8 mouse cellular contexts compared by ENCODE assay signal in the genomic region with DNA sequence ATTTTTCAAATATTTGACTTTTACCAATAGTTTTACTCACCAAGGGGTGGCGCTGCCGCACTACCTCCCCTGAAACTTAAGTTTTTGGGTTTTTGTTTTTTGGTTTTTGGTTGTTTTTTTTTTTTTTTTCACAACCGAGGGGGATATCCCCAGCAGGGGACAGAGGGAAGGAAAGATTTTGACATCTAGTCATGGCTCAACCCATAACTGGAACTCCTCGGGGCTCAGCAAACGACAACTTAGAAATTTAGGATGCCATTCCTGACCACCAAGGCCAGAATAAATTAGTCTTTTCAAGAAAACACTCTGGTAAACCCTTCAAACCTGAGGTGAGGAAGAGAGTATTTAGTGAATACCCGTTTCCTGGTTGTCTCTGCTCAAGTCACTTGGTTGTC. TPM values are rescaled to one million over a fixed set of nuclear protein-coding genes. Genes with fewer than 3 reads are reported as not detected.
DNase-seq lines count a peak whose midpoint lies in the region; ATAC-seq and TF ChIP-seq lines count a peak whose summit lies in the region.

No protein-coding gene starts in this region.

- H3K9me3 ChIP-seq in hindbrain, embryonic 11.5 days (ENCODE audit: control insufficient read depth, low read length) = no peaks in the 10 kb centered on the region
- no peaks in the 10 kb centered on the region for H3K9me3 ChIP-seq in hindbrain, embryonic 13.5 days
- H3K9me3 ChIP-seq in ES-E14 (ENCODE audit: control insufficient read depth, insufficient read depth, low read depth, low read length) = no peaks in the 10 kb centered on the region
- H3K9me3 ChIP-seq in embryonic facial prominence, embryonic 12.5 days = no peaks in the 10 kb centered on the region
- no peaks in the 10 kb centered on the region for H3K9me3 ChIP-seq in hindbrain, embryonic 16.5 days (ENCODE audit: control insufficient read depth, low read length)
- H3K9me3 ChIP-seq in liver, embryonic 16.5 days (replicated peaks; ENCODE audit: control insufficient read depth, low read length) = no peaks in the 10 kb centered on the region

- H3K36me3 ChIP-seq in hindbrain, embryonic 11.5 days (ENCODE audit: control insufficient read depth, insufficient read depth, low read length) = no peaks in the 10 kb centered on the region
- no peaks in the 10 kb centered on the region for H3K36me3 ChIP-seq in hindbrain, embryonic 13.5 days
- H3K36me3 ChIP-seq in ES-E14 (ENCODE audit: control insufficient read depth, insufficient read depth, low read length, poor library complexity, severe bottlenecking) = no peaks in the 10 kb centered on the region
- H3K36me3 ChIP-seq in embryonic facial prominence, embryonic 12.5 days = no peaks in the 10 kb centered on the region
- H3K36me3 ChIP-seq in hindbrain, embryonic 16.5 days (ENCODE audit: control insufficient read depth, insufficient read depth, low read length) = no peaks in the 10 kb centered on the region
- H3K36me3 ChIP-seq in liver, embryonic 16.5 days (ENCODE audit: control insufficient read depth, insufficient read depth) = no peaks in the 10 kb centered on the region
- no peaks in the 10 kb centered on the region for H3K36me3 ChIP-seq in small intestine, adult 2 months (ENCODE audit: control insufficient read depth, insufficient read depth, low read length)

- no peak overlapping the region for H3K27ac ChIP-seq in hindbrain, embryonic 11.5 days (ENCODE audit: low read depth, low read length)
- H3K27ac ChIP-seq in hindbrain, embryonic 13.5 days = no peak overlapping the region
- no peak overlapping the region for H3K27ac ChIP-seq in ES-E14 (ENCODE audit: insufficient read depth, low read depth, low read length, poor library complexity, severe bottlenecking)
- no peak overlapping the region for H3K27ac ChIP-seq in embryonic facial prominence, embryonic 12.5 days
- no peak overlapping the region for H3K27ac ChIP-seq in hindbrain, embryonic 16.5 days (ENCODE audit: low read depth, low read length)
- no peak overlapping the region for H3K27ac ChIP-seq in liver, embryonic 16.5 days (ENCODE audit: low read length)
- no peak overlapping the region for H3K27ac ChIP-seq in small intestine, adult 2 months (ENCODE audit: insufficient read depth, low read depth, low read length)

- TF ChIP-seq POLR2A in small intestine, adult 2 months (IDR thresholded peaks at IDR 0.05; ENCODE audit: low read depth, low read length) = no peak

- H3K4me2 ChIP-seq in hindbrain, embryonic 11.5 days (replicated peaks; ENCODE audit: low read depth, low read length) = no peak overlapping the region
- H3K4me2 ChIP-seq in hindbrain, embryonic 13.5 days = no peak overlapping the region; the same call in none of the 2 replicates
- H3K4me2 ChIP-seq in embryonic facial prominence, embryonic 12.5 days (replicated peaks) = peak overlapping the region; percentile 88
- peak overlapping the region; percentile 93 for H3K4me2 ChIP-seq in hindbrain, embryonic 16.5 days (ENCODE audit: low read length)
- H3K4me2 ChIP-seq in liver, embryonic 16.5 days (ENCODE audit: low read depth, low read length) = peak overlapping the region; percentile 69; the same call in 1 of the 2 replicates

- peak; percentile 1; the same call in 1 of the 2 replicates for TF ChIP-seq CTCF in small intestine, adult 2 months (IDR thresholded peaks at IDR 0.05; ENCODE audit: extremely low read depth, insufficient read length, insufficient replicate concordance, low read depth, low read length)

- no peak for ATAC-seq in hindbrain, embryonic 11.5 days (ENCODE audit: low FRiP score)
- no peak for ATAC-seq in hindbrain, embryonic 13.5 days (ENCODE audit: low FRiP score)
- no peak for ATAC-seq in embryonic facial prominence, embryonic 12.5 days (ENCODE audit: insufficient number of reproducible peaks, insufficient read depth, low FRiP score, low TSS enrichment)
- ATAC-seq in hindbrain, embryonic 16.5 days = no peak
- no peak for ATAC-seq in liver, embryonic 16.5 days (ENCODE audit: low read depth)

- DNase-seq in hindbrain, embryonic 11.5 days (ENCODE audit: low spot score) = peak; percentile 52
- no peak for DNase-seq in ES-E14 (ENCODE audit: low read depth, low spot score)
- DNase-seq in left cerebral cortex, adult 8-10 months (ENCODE audit: low spot score in 2 of 2) = no peak

- WGBS in hindbrain, embryonic 11.5 days = 4% methylated on average over 6 of the region's 6 CpGs
- 4% methylated on average over 6 of the region's 6 CpGs for WGBS in hindbrain, embryonic 13.5 days
- under 1% methylated on average over 6 of the region's 6 CpGs for WGBS in embryonic facial prominence, embryonic 12.5 days
- WGBS in hindbrain, embryonic 16.5 days = 4% methylated on average over 6 of the region's 6 CpGs
- 1% methylated on average over 6 of the region's 6 CpGs for WGBS in liver, embryonic 16.5 days (ENCODE audit: insufficient replicate concordance)
- WGBS in small intestine, adult 2 months = 19% methylated on average over 6 of the region's 6 CpGs

- peaks cover 42% of the 10 kb centered on the region for H3K27me3 ChIP-seq in hindbrain, embryonic 11.5 days (ENCODE audit: control insufficient read depth, insufficient read depth, low read length)
- H3K27me3 ChIP-seq in hindbrain, embryonic 13.5 days = peaks cover 49% of the 10 kb centered on the region
- H3K27me3 ChIP-seq in embryonic facial prominence, embryonic 12.5 days = peaks cover 12% of the 10 kb centered on the region
- H3K27me3 ChIP-seq in hindbrain, embryonic 16.5 days (replicated peaks; ENCODE audit: control insufficient read depth, insufficient read depth, low read length) = peaks cover 4% of the 10 kb centered on the region
- H3K27me3 ChIP-seq in liver, embryonic 16.5 days (ENCODE audit: control insufficient read depth, insufficient read depth, low read depth, low read length) = peaks cover 95% of the 10 kb centered on the region
- H3K27me3 ChIP-seq in small intestine, adult 2 months (ENCODE audit: control insufficient read depth, insufficient read depth, low read length) = no peaks in the 10 kb centered on the region; the same call in 1 of the 2 replicates

- H3K4me1 ChIP-seq in hindbrain, embryonic 11.5 days (replicated peaks; ENCODE audit: control insufficient read depth, insufficient read depth, low read length) = peaks cover 6% of the 10 kb centered on the region
- H3K4me1 ChIP-seq in hindbrain, embryonic 13.5 days (replicated peaks) = peaks cover 60% of the 10 kb centered on the region
- peaks cover 8 to 15% of the 10 kb centered on the region in 2 experiments; a peak in 2 of 4 replicates for H3K4me1 ChIP-seq in ES-E14 (ENCODE audit: control insufficient read depth in 2 of 2, insufficient read depth in 2 of 2, low read length in 2 of 2, poor library complexity in 1 of 2)
- H3K4me1 ChIP-seq in embryonic facial prominence, embryonic 12.5 days = peaks cover 41% of the 10 kb centered on the region
- H3K4me1 ChIP-seq in hindbrain, embryonic 16.5 days (ENCODE audit: control insufficient read depth, insufficient read depth, low read depth, low read length) = peaks cover 36% of the 10 kb centered on the region
- peaks cover 3% of the 10 kb centered on the region; the same call in 1 of the 2 replicates for H3K4me1 ChIP-seq in liver, embryonic 16.5 days (ENCODE audit: control insufficient read depth, low read depth, low read length)
- H3K4me1 ChIP-seq in small intestine, adult 2 months (ENCODE audit: control insufficient read depth, insufficient read depth, insufficient read length, low read length) = peaks cover 9% of the 10 kb centered on the region

- in situ Hi-C loops in ES-E14 (cut with MboI; ENCODE audit: low sequenced_read_pairs in 2 of 2, unreplicated experiment in 2 of 2) = loop anchor here (10.0 to 25.0 kb wide), 4 partner anchors 327 to 1279 kb away; no protein-coding TSS in a partner anchor

- H3K9ac ChIP-seq in hindbrain, embryonic 11.5 days (ENCODE audit: low read depth, low read length) = no peak overlapping the region
- no peak overlapping the region for H3K9ac ChIP-seq in hindbrain, embryonic 13.5 days
- no peak overlapping the region for H3K9ac ChIP-seq in ES-E14 (ENCODE audit: insufficient read depth, low read depth, low read length, poor library complexity, severe bottlenecking)
- H3K9ac ChIP-seq in embryonic facial prominence, embryonic 12.5 days = no peak overlapping the region
- H3K9ac ChIP-seq in hindbrain, embryonic 16.5 days (ENCODE audit: low read depth, low read length) = no peak overlapping the region
- H3K9ac ChIP-seq in liver, embryonic 16.5 days (ENCODE audit: low read depth, low read length) = no peak overlapping the region

- no peak overlapping the region for H3K4me3 ChIP-seq in hindbrain, embryonic 11.5 days (ENCODE audit: low read depth, low read length)
- no peak overlapping the region for H3K4me3 ChIP-seq in hindbrain, embryonic 13.5 days
- H3K4me3 ChIP-seq in ES-E14 (ENCODE audit: insufficient read depth in 1 of 2, low read depth in 1 of 2, low read length in 2 of 2, poor library complexity in 1 of 2, severe bottlenecking in 1 of 2) = no peak overlapping the region
- no peak overlapping the region for H3K4me3 ChIP-seq in embryonic facial prominence, embryonic 12.5 days
- no peak overlapping the region for H3K4me3 ChIP-seq in hindbrain, embryonic 16.5 days (ENCODE audit: low read length)
- H3K4me3 ChIP-seq in liver, embryonic 16.5 days (ENCODE audit: low read depth, low read length) = peak overlapping the region; percentile 56; the same call in 1 of the 2 replicates
- H3K4me3 ChIP-seq in small intestine, adult 2 months (ENCODE audit: low read depth, low read length) = no peak overlapping the region

RNA-seq across cellular contexts. Expression of a gene that starts 2.8 kb away (rescaled TPM):
- polyA plus RNA-seq in hindbrain, embryonic 11.5 days (2014; fragmentation: Nextera tagmentation; extraction: Ambion mirVana) = not detected in 2 replicates
- polyA plus RNA-seq in hindbrain, embryonic 13.5 days (2015; fragmentation: Nextera tagmentation; extraction: Ambion mirVana) = not detected in 2 replicates
- not detected in 2 replicates for total RNA-seq in ES-E14 (2012; rRNA removed)
- polyA plus RNA-seq in embryonic facial prominence, embryonic 12.5 days (2016; fragmentation: Nextera tagmentation; extraction: Ambion mirVana) = not detected in 2 replicates
- polyA plus RNA-seq in hindbrain, embryonic 16.5 days (2015; fragmentation: Nextera tagmentation; extraction: Ambion mirVana) = not detected in 2 replicates
- polyA plus RNA-seq in liver, embryonic 16.5 days (2015; fragmentation: Nextera tagmentation; extraction: Ambion mirVana) = not detected in 2 replicates
- polyA plus RNA-seq in small intestine, adult 2 months (2012; rRNA removed) = not detected in 2 replicates
- total RNA-seq in left cerebral cortex, adult 8-10 months (2022) = not detected

RNA-seq across cellular contexts. Expression of a gene that starts 3.2 kb away (rescaled TPM):
- polyA plus RNA-seq in hindbrain, embryonic 11.5 days (2014; fragmentation: Nextera tagmentation; extraction: Ambion mirVana) = 0.06 and 0.11 TPM in 2 replicates
- 0.22 and 0.32 TPM in 2 replicates for polyA plus RNA-seq in hindbrain, embryonic 13.5 days (2015; fragmentation: Nextera tagmentation; extraction: Ambion mirVana)
- 1.1 and 1.5 TPM in 2 replicates for total RNA-seq in ES-E14 (2012; rRNA removed)
- 0.51 and 0.65 TPM in 2 replicates for polyA plus RNA-seq in embryonic facial prominence, embryonic 12.5 days (2016; fragmentation: Nextera tagmentation; extraction: Ambion mirVana)
- 0.76 and 0.79 TPM in 2 replicates for polyA plus RNA-seq in hindbrain, embryonic 16.5 days (2015; fragmentation: Nextera tagmentation; extraction: Ambion mirVana)
- polyA plus RNA-seq in liver, embryonic 16.5 days (2015; fragmentation: Nextera tagmentation; extraction: Ambion mirVana) = 0.28 TPM in 2 replicates
- 4.1 and 12.2 TPM in 2 replicates for polyA plus RNA-seq in small intestine, adult 2 months (2012; rRNA removed)
- total RNA-seq in left cerebral cortex, adult 8-10 months (2022) = 10 to 100 TPM; 21.1 to 25.7 (median 24.3) TPM

RNA-seq across cellular contexts. Expression of a gene that starts 53.3 kb away (rescaled TPM):
- polyA plus RNA-seq in hindbrain, embryonic 11.5 days (2014; fragmentation: Nextera tagmentation; extraction: Ambion mirVana) = not detected in 2 replicates
- polyA plus RNA-seq in hindbrain, embryonic 13.5 days (2015; fragmentation: Nextera tagmentation; extraction: Ambion mirVana) = not detected in 2 replicates
- total RNA-seq in ES-E14 (2012; rRNA removed) = 0.18 TPM in 1 of 2 replicates, not detected in the other
- polyA plus RNA-seq in embryonic facial prominence, embryonic 12.5 days (2016; fragmentation: Nextera tagmentation; extraction: Ambion mirVana) = 0.22 and 0.52 TPM in 2 replicates
- 0.12 TPM in 1 of 2 replicates, not detected in the other for polyA plus RNA-seq in hindbrain, embryonic 16.5 days (2015; fragmentation: Nextera tagmentation; extraction: Ambion mirVana)
- not detected in 2 replicates for polyA plus RNA-seq in liver, embryonic 16.5 days (2015; fragmentation: Nextera tagmentation; extraction: Ambion mirVana)
- not detected in 2 replicates for polyA plus RNA-seq in small intestine, adult 2 months (2012; rRNA removed)
- total RNA-seq in left cerebral cortex, adult 8-10 months (2022) = under 1 TPM in 2 of 4 experiments, not detected in 2; 0.18 to 0.32 TPM

Comparison
In these comparisons a context has a peak if more than half of its experiments do, and no peak if none do; other contexts are left out.
1. H3K4me2 ChIP-seq: peak in embryonic facial prominence, embryonic 12.5 days (single experiment), hindbrain, embryonic 16.5 days (single experiment) and liver, embryonic 16.5 days (single experiment); none in hindbrain, embryonic 11.5 days (single experiment) and hindbrain, embryonic 13.5 days (single experiment).